Mouse (Mus musculus) midbrain, embryonic 11.5 days (tissue): Measurements from ENCODE around the gene Cfap54. TPM values are rescaled to one million over a fixed set of nuclear protein-coding genes. Genes with fewer than 3 reads are reported as not detected.
A peak's percentile ranks its signal among the peaks of the same experiment; 100 is the strongest.

Experiments
- ATAC-seq: fragments of 200-750 bp; cut with Nextera tagmentation; 2 replicates; pipeline ENCODE4 v1.8.0; 2017; ENCODE audit warnings: moderate TSS enrichment, moderate library complexity; ENCODE audit not compliant: low FRiP score
- DNase-seq: peaks from one replicate; pipeline ENCODE4 v3.0.0; 2015; ENCODE audit warnings: low spot score; ENCODE audit errors: missing footprints
- H3K27ac ChIP-seq: fragments of 300-500 bp; sonication (generic); 2 replicates; pipeline ENCODE4 v1.5.1; 2014; ENCODE audit warnings: low read depth, low read length
- H3K27me3 ChIP-seq: fragments of 300-500 bp; sonication (generic); 2 replicates; pipeline ENCODE4 v1.6.1; 2014; ENCODE audit warnings: mild to moderate bottlenecking, low read length, moderate library complexity, mixed read lengths; ENCODE audit not compliant: control insufficient read depth, insufficient read depth
- H3K36me3 ChIP-seq: fragments of 300-500 bp; sonication (generic); 2 replicates; pipeline ENCODE4 v1.6.1; 2014; ENCODE audit warnings: mild to moderate bottlenecking, low read length, moderate library complexity, mixed read lengths; ENCODE audit not compliant: control insufficient read depth, insufficient read depth
- H3K4me1 ChIP-seq: fragments of 300-500 bp; sonication (generic); 2 replicates; pipeline ENCODE4 v1.6.1; 2014; ENCODE audit warnings: low read length; ENCODE audit not compliant: control insufficient read depth, insufficient read depth
- H3K4me2 ChIP-seq: fragments of 300-500 bp; sonication (generic); 2 replicates; pipeline ENCODE4 v1.6.1; 2014; ENCODE audit warnings: mild to moderate bottlenecking, moderate library complexity
- H3K4me3 ChIP-seq: fragments of 300-500 bp; sonication (generic); 2 replicates; pipeline ENCODE4 v1.5.1; 2014; ENCODE audit warnings: low read depth, low read length
- H3K9ac ChIP-seq: fragments of 300-500 bp; sonication (generic); 2 replicates; pipeline ENCODE4 v1.6.1; 2014; ENCODE audit warnings: low read length
- H3K9me3 ChIP-seq: fragments of 300-500 bp; sonication (generic); 2 replicates; pipeline ENCODE4 v1.6.1; 2016; ENCODE audit warnings: low read length; ENCODE audit not compliant: control insufficient read depth
- WGBS: fragments of 180-500 bp; shearing (Covaris S2); extraction: QIAGEN DNeasy Blood & Tissue Kit; methylation state at CpG from one replicate; pipeline ENCODE4 v1.1.7; 2014; 5-methylcytosine and 5-hydroxymethylcytosine counted together
- polyA plus RNA-seq: library from polyadenylated mRNA; unstranded; fragments of >200 nt; fragmentation: Nextera tagmentation; extraction: Ambion mirVana; gene quantifications from 2 replicates; pipeline ENCODE4 v1.2.1, GENCODE M21; 2014

The Cfap54 gene
- 0.80 and 0.89 TPM in 2 replicates for polyA plus RNA-seq

DNA sequence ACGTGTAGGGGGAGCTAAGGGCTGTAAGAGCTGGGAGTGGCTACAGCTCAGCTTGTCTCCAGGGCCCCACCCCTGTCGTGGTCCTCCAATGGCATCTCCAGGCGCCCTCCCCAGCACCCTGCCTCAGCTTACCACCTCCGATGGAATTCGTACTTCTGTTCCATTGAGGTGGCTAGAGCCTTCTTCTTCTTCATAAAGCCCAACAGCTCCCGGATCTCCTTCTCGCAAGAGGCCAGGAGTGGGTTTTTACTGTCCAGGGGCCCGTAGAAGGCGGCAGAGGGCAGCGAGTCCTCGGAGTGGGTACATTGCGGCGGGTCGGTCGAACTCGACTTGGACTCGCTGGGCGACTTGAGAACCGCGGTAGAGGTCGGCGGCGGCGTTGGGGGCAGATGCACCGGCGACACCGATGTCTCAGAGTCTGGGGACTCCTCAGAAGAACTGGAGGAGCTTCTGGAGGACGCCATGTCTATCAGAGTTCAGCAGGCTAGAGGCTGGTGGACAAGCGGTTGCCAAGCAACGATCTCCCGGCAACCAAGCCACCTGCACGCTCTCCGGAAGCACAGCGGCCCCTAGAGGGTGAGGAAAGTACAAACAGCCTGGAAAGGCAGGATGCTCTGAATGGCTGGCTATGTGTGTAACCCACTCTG lies at the start of gene Cfap54:
Cfap54 (minus strand) TSS at position 486 of the 647 bp plus-strand sequence.
- under 1% methylated on average over 34 of the region's 34 CpGs for WGBS
- DNase-seq (peak; percentile 98), ATAC-seq (peak; percentile 93)
- Histone ChIP-seq H3K4me2 (peak within 1 kb of the TSS; percentile 55), H3K9me3 (no peaks in the 10 kb centered on the region), H3K4me3 (peak within 1 kb of the TSS; percentile 51), H3K27ac (no peak within 1 kb of the TSS), H3K4me1 (peaks cover 4% of the 10 kb centered on the region; the same call in 1 of the 2 replicates), H3K9ac (peak within 1 kb of the TSS; percentile 55), H3K27me3 (no peaks in the 10 kb centered on the region), H3K36me3 (no peaks in the 10 kb centered on the region)

DNA sequence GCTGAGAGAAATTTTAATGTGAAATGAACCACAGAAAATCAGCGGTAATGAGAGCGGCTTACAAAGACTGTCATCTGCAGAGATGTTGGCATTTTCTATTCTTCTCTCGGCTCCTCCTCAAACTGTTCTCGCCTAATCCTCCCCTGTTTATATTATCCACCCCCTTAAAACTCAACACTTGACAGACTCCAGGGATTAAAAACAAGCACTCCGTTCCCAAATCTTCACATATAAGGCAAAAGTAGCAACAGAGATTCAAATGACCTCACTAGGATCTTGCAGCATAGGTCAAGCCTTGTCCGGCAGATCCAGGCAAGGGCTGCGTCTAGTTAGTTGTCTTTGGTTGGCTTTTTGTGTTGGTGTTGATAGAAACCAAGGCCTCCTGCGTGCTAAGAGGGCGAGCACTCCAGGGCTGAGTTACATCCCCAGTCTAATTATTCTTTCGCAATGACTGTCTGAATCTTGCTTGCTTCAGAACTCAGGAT lies 49.1 kb upstream of the Cfap54 start:
- 0 out of 2 replicates have a peak, but pooled peaks cover 3% of the 10 kb centered on the region for H3K4me1 ChIP-seq
- H3K9ac ChIP-seq, result no peak overlapping the region
- DNase-seq (no peak), ATAC-seq (no peak)
- no peak overlapping the region for H3K4me2 ChIP-seq
- WGBS, result 43% methylated on average over 10 of the region's 10 CpGs
- no peaks in the 10 kb centered on the region for H3K36me3 ChIP-seq
- H3K9me3 ChIP-seq, result no peaks in the 10 kb centered on the region
- no peak overlapping the region for H3K27ac ChIP-seq
- no peaks in the 10 kb centered on the region for H3K27me3 ChIP-seq
- no peak overlapping the region for H3K4me3 ChIP-seq

DNA sequence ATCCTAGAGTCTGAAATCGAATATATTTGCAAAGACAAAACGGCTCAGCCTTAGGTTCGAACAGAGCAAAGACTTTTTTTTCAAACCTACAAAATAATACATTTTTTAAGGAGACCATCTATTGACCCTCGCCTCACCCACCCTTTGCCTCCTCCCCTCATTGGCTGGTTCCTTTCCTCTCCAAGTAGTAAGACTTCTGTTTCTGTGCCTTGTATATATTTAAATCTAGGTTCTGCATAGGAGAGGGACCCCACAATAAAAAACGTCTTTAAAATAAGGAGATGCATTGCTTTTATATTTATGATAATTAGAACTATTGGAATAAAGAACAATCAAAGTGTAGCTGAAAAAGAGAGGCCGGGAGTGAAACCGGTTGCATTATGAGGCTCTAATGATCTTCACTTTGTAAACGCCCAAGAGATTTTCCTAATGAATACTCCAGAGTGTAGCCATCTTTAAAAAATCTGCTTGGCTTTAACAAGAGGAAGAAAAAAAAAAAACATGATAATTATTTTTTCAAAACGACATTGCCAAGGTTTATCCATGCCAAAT lies 48.6 kb upstream of the Cfap54 start:
- ATAC-seq (no peak), DNase-seq (no peak)
- no peak overlapping the region for H3K4me3 ChIP-seq
- H3K36me3 ChIP-seq, result no peaks in the 10 kb centered on the region
- 0 out of 2 replicates have a peak, but pooled peaks cover 3% of the 10 kb centered on the region for H3K4me1 ChIP-seq
- WGBS, result 63% methylated on average over 9 of the region's 9 CpGs
- H3K27me3 ChIP-seq, result no peaks in the 10 kb centered on the region
- H3K4me2 ChIP-seq, result no peak overlapping the region
- no peak overlapping the region for H3K27ac ChIP-seq
- H3K9me3 ChIP-seq, result no peaks in the 10 kb centered on the region
- no peak overlapping the region for H3K9ac ChIP-seq

DNA sequence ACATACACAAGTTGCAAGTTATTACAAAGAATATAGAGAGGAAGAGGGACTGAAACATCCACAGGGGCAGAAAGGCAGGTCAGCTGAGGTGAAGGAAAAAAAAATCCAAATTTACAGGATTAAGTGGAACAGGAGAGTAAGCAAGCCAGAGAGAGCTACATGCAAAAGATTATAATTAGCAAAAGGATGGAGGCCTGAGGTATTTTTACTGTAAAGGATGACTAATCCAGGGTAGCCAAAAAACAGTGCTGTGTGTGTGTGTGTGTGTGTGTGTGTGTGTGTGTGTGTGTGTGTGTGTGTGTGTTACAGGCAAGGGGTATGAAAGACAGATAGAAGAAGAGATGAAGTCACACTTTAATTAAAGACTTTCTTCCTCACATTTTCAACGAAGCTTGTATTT lies 47.9 kb upstream of the Cfap54 start:
- H3K27ac ChIP-seq, result no peak overlapping the region

DNA sequence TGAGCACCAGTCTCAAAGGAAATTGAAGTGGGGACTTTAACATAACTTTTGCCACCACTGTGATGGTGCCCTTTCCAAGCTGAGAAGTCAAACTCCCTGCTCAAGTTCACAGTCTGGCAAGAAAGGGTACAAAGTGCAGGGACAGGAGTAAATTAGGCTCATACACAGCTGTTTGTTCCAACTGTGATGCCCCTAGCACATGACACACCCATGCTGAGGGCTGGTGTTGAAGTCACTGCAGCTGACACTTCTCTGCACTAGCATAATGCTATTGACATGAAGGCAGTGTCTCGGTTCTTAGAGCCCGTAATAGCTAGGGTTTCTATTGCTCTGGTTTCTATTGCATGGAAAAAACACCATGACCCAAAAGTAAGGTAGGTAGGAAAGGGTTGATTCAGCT lies 47.1 kb upstream of the Cfap54 start:
- 0 out of 2 replicates have a peak, but pooled peaks cover 3% of the 10 kb centered on the region for H3K4me1 ChIP-seq
- no peaks in the 10 kb centered on the region for H3K36me3 ChIP-seq
- H3K4me3 ChIP-seq, result no peak overlapping the region
- H3K9me3 ChIP-seq, result no peaks in the 10 kb centered on the region
- H3K4me2 ChIP-seq, result no peak overlapping the region
- no peak overlapping the region for H3K9ac ChIP-seq
- no peak overlapping the region for H3K27ac ChIP-seq
- WGBS, result 87% methylated on average over 2 of the region's 2 CpGs
- DNase-seq (no peak), ATAC-seq (no peak)
- no peaks in the 10 kb centered on the region for H3K27me3 ChIP-seq

More for the DNA sequence above, 47.9 kb upstream of the Cfap54 start:
- H3K4me3 ChIP-seq, result no peak overlapping the region
- H3K9me3 ChIP-seq, result no peaks in the 10 kb centered on the region
- no peak overlapping the region for H3K4me2 ChIP-seq
- H3K36me3 ChIP-seq, result no peaks in the 10 kb centered on the region
- DNase-seq, result no peak
- H3K4me1 ChIP-seq, result 0 out of 2 replicates have a peak, but pooled peaks cover 3% of the 10 kb centered on the region
- ATAC-seq, result no peak
- 96% methylated on average over 1 of the region's 1 CpGs for WGBS
- no peak overlapping the region for H3K9ac ChIP-seq
- H3K27me3 ChIP-seq, result no peaks in the 10 kb centered on the region

DNA sequence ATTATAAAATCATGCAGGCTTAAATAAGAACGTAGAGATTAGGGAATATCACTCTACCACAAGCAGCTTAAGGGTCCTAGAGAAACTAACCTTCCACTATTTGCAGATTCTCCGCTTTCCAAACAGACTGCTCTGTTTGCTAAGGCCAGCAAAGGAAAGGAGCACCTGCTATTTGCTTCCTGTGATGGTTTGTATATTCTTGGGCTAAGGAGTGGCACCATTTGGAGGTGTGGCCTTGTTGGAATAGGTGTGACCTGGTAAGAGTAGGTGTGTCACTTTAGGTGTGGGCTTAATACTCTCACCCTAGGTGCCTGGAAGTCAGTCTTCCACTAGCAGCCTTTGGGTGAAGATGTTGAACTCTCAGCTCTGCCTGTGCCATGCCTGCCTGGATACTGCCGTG lies 44.6 kb upstream of the Cfap54 start:
- 0 out of 2 replicates have a peak, but pooled peaks cover 3% of the 10 kb centered on the region for H3K4me1 ChIP-seq
- H3K36me3 ChIP-seq, result no peaks in the 10 kb centered on the region
- no peak overlapping the region for H3K4me3 ChIP-seq
- H3K9me3 ChIP-seq, result no peaks in the 10 kb centered on the region
- ATAC-seq, result no peak
- H3K27ac ChIP-seq, result no peak overlapping the region
- H3K27me3 ChIP-seq, result no peaks in the 10 kb centered on the region
- WGBS, result 88% methylated on average over 3 of the region's 3 CpGs
- H3K9ac ChIP-seq, result no peak overlapping the region
- H3K4me2 ChIP-seq, result no peak overlapping the region
- DNase-seq, result no peak

DNA sequence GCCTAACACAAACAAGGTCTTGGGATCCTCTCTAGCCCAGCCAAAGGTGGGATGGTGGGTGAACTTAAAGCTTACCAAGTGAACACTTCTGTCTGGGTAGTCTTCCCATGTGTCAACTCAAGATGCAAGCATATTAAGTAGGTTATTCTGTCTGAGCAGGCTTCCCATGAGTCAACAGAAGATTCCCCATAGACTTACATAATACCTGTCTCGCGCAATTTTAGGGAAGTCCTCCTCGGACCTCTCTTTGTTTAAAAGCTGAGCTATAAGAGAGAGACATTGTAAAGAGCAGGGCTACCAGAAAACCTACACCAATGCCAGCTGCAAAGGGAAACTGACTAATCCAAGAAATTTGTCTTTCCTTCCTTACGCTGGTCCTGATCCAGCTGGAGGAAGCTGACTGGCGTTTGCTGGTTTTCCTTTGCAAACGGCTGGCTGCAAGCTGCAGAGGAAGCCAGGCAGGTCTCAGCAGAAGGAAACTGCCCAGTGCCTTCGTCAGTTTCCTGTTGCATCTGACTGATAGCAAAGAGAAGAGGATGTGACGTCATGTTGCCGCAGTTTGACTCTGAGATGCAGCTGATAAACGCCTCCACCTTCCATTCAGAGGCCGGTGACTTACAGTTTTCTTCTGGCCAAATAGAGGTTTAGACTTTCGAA lies 42.7 kb upstream of the Cfap54 start:
- Histone ChIP-seq H3K27me3 (no peaks in the 10 kb centered on the region), H3K9ac (no peak overlapping the region), H3K9me3 (no peaks in the 10 kb centered on the region), H3K27ac (no peak overlapping the region), H3K4me3 (no peak overlapping the region), H3K4me1 (no peaks in the 10 kb centered on the region), H3K36me3 (no peaks in the 10 kb centered on the region), H3K4me2 (no peak overlapping the region)
- DNase-seq (no peak), ATAC-seq (no peak)
- 78% methylated on average over 12 of the region's 12 CpGs for WGBS

DNA sequence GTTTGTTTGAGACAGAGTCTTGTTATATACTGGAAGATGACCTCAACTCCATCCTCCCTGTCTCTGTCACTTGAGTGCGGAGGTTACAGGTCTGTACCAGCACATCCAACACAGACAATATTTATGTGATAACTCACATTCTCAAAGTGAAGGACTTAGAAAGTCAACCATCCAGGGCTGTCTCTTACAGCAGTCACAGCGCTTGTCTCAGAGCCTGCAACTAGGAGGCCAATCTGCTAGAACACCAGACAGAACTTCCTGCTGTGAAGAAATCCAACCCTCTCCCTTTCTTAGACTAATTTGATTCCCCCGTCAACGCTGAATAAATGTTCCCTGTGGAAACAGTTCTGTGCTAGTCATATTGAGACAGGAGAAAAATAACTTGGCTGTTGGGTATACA lies 41.9 kb upstream of the Cfap54 start:
- Histone ChIP-seq H3K27ac (no peak overlapping the region), H3K9ac (no peak overlapping the region), H3K4me1 (no peaks in the 10 kb centered on the region), H3K36me3 (no peaks in the 10 kb centered on the region), H3K9me3 (no peaks in the 10 kb centered on the region), H3K27me3 (no peaks in the 10 kb centered on the region), H3K4me2 (no peak overlapping the region), H3K4me3 (no peak overlapping the region)
- WGBS, result 83% methylated on average over 4 of the region's 4 CpGs
- DNase-seq (no peak), ATAC-seq (no peak)
